Mouse (Mus musculus) MEL (cell line): ENCODE results near the gene Kif5c. TPM values are rescaled to one million over a fixed set of nuclear protein-coding genes. Genes with fewer than 3 reads are reported as not detected.

Experiments
- DNase-seq: peaks from one replicate; pipeline ENCODE4 v3.0.0; 2011; ENCODE audit warnings: low read depth, low spot score
- H3K27ac ChIP-seq: 2 replicates; pipeline ENCODE4 v1.5.1; 2012; ENCODE audit warnings: low read depth, mild to moderate bottlenecking, control low read depth, low read length, moderate library complexity; ENCODE audit not compliant: control insufficient read depth
- H3K27me3 ChIP-seq, 2 experiments: fragments of 150-350 bp in 1 of 2; sonication (generic) in 1 of 2; 2 replicates each; pipeline ENCODE4 v1.6.1; 2012; ENCODE audit warnings: low read length in 2 of 2, mild to moderate bottlenecking in 2 of 2, improper control_type of control experiment in 1 of 2, moderate library complexity in 1 of 2; ENCODE audit not compliant: insufficient read depth in 2 of 2, control insufficient read depth in 1 of 2
- H3K36me3 ChIP-seq, 2 experiments: 2 replicates each; pipeline ENCODE4 v1.6.1; 2012 to 2014; ENCODE audit warnings: low read length in 2 of 2, improper control_type of control experiment in 1 of 2, inconsistent platforms in 1 of 2, mild to moderate bottlenecking in 1 of 2; ENCODE audit not compliant: insufficient read depth in 2 of 2, control insufficient read depth in 1 of 2
- H3K4me1 ChIP-seq, 2 experiments: fragments of 150-350 bp in 1 of 2; sonication (generic) in 1 of 2; 2 replicates each; pipeline ENCODE4 v1.6.1; 2012; ENCODE audit warnings: low read length in 2 of 2, improper control_type of control experiment in 1 of 2, mild to moderate bottlenecking in 1 of 2; ENCODE audit not compliant: insufficient read depth in 2 of 2, control insufficient read depth in 1 of 2
- H3K4me3 ChIP-seq, 2 experiments: fragments of 150-350 bp in 1 of 2; sonication (generic) in 1 of 2; 2 replicates each; pipeline ENCODE4 v1.5.1; 2012; ENCODE audit warnings: low read depth in 2 of 2, low read length in 2 of 2, mild to moderate bottlenecking in 2 of 2, moderate library complexity in 2 of 2, control low read depth in 1 of 2, improper control_type of control experiment in 1 of 2; ENCODE audit not compliant: control insufficient read depth in 1 of 2, insufficient read depth in 1 of 2
- H3K79me2 ChIP-seq: 2 replicates; pipeline ENCODE4 v1.6.1; 2012; ENCODE audit warnings: mild to moderate bottlenecking, low read length, moderate library complexity; ENCODE audit not compliant: control insufficient read depth, poor library complexity, insufficient read depth
- H3K9ac ChIP-seq: 2 replicates; pipeline ENCODE4 v1.6.1; 2012; ENCODE audit warnings: low read depth, mild to moderate bottlenecking, control low read depth, low read length, moderate library complexity; ENCODE audit not compliant: control insufficient read depth, poor library complexity, severe bottlenecking
- H3K9me3 ChIP-seq: fragments of 150-350 bp; sonication (generic); replicated peaks from 2 replicates; pipeline ENCODE4 v1.6.1; 2012; ENCODE audit warnings: mild to moderate bottlenecking, low read length, improper control_type of control experiment, moderate library complexity; ENCODE audit not compliant: insufficient read depth
- BHLHE40 ChIP-seq: IDR thresholded peaks from 2 replicates; pipeline ENCODE4 v1.6.1; 2012; ENCODE audit warnings: low read depth, mild to moderate bottlenecking, inconsistent platforms, low read length, improper control_type of control experiment, borderline replicate concordance
- CHD1 ChIP-seq: IDR thresholded peaks from 2 replicates; pipeline ENCODE4 v1.6.1; 2012; ENCODE audit warnings: low read depth, mild to moderate bottlenecking, inconsistent platforms, low read length, improper control_type of control experiment
- ETS1 ChIP-seq: IDR thresholded peaks from 2 replicates; pipeline ENCODE4 v1.6.1; 2012; ENCODE audit warnings: low read depth, mild to moderate bottlenecking, inconsistent platforms, low read length, improper control_type of control experiment, moderate library complexity
- GABPA ChIP-seq: IDR thresholded peaks from 2 replicates; pipeline ENCODE4 v1.6.1; 2012; ENCODE audit warnings: low read depth, mild to moderate bottlenecking, inconsistent platforms, low read length, improper control_type of control experiment, moderate library complexity
- GATA1 ChIP-seq: IDR thresholded peaks from 2 replicates; pipeline ENCODE4 v1.6.1; 2011; ENCODE audit warnings: low read depth, low read length, improper control_type of control experiment
- KAT2A ChIP-seq: conservative IDR thresholded peaks from 2 replicates; pipeline ENCODE4 v1.6.1; 2012; ENCODE audit warnings: low read depth, low read length, improper control_type of control experiment, inconsistent platforms
- MAFK ChIP-seq: IDR thresholded peaks from 2 replicates; pipeline ENCODE4 v1.6.1; 2011; ENCODE audit warnings: low read depth, mild to moderate bottlenecking, low read length, improper control_type of control experiment, borderline replicate concordance
- MAX ChIP-seq: IDR thresholded peaks from 2 replicates; pipeline ENCODE4 v1.6.1; 2011; ENCODE audit warnings: low read length, improper control_type of control experiment
- MAZ ChIP-seq: IDR thresholded peaks from 2 replicates; pipeline ENCODE4 v1.6.1; 2012; ENCODE audit warnings: low read depth, mild to moderate bottlenecking, inconsistent platforms, low read length, improper control_type of control experiment
- MEF2A ChIP-seq: IDR thresholded peaks from 2 replicates; pipeline ENCODE4 v1.6.1; 2014; ENCODE audit warnings: low read depth, mild to moderate bottlenecking, inconsistent platforms, low read length, improper control_type of control experiment; ENCODE audit not compliant: poor library complexity, insufficient replicate concordance, severe bottlenecking; ENCODE audit errors: extremely low read depth
- MXI1 ChIP-seq: IDR thresholded peaks from 2 replicates; pipeline ENCODE4 v1.6.1; 2011; ENCODE audit warnings: mild to moderate bottlenecking, low read depth, low read length, improper control_type of control experiment
- MYB ChIP-seq: IDR thresholded peaks from 2 replicates; pipeline ENCODE4 v1.6.1; 2011; ENCODE audit warnings: mild to moderate bottlenecking, low read depth, low read length, improper control_type of control experiment
- MYC ChIP-seq: IDR thresholded peaks from 2 replicates; pipeline ENCODE4 v1.6.1; 2011; ENCODE audit warnings: low read depth, mild to moderate bottlenecking, low read length, improper control_type of control experiment, moderate library complexity
- POLR2A ChIP-seq, 2 experiments: IDR thresholded peaks; 2 replicates each; pipeline ENCODE4 v1.6.1; 2011 to 2012; ENCODE audit warnings: low read length in 2 of 2, mild to moderate bottlenecking in 2 of 2, control low read depth in 1 of 2, improper control_type of control experiment in 1 of 2, low read depth in 1 of 2, moderate library complexity in 1 of 2; ENCODE audit not compliant: control insufficient read depth in 1 of 2, insufficient read depth in 1 of 2, poor library complexity in 1 of 2
- TCF12 ChIP-seq: IDR thresholded peaks from 2 replicates; pipeline ENCODE4 v1.6.1; 2014; ENCODE audit warnings: low read depth, mild to moderate bottlenecking, inconsistent platforms, low read length, improper control_type of control experiment, moderate library complexity
- ZC3H11A ChIP-seq: IDR thresholded peaks from 2 replicates; pipeline ENCODE4 v1.6.1; 2012; ENCODE audit warnings: low read depth, mild to moderate bottlenecking, inconsistent platforms, low read length, improper control_type of control experiment
- ZNF384 ChIP-seq: IDR thresholded peaks from 2 replicates; pipeline ENCODE4 v1.6.1; 2012; ENCODE audit warnings: low read depth, mild to moderate bottlenecking, inconsistent platforms, low read length, improper control_type of control experiment
- polyA plus RNA-seq, 2 experiments: library from polyadenylated mRNA; stranded (reverse) in 1 of 2; unstranded in 1 of 2; fragments of >175 nt in 1 of 2; fragments of >200 nt in 1 of 2; gene quantifications; 2 replicates each; pipeline versions ENCODE4 v1.2.1 to v1.2.4; 2012; ENCODE audit warnings: low replicate concordance in 2 of 2, low read depth in 1 of 2; ENCODE audit not compliant: insufficient read length in 2 of 2, insufficient read depth in 1 of 2, missing spikeins in 1 of 2
- total RNA-seq: library from RNA; depleted of rRNA; stranded (reverse); fragments of 300-350 nt; gene quantifications from 2 replicates; pipeline ENCODE4 v1.2.3, GENCODE M21; 2012

Kif5c gene
- total and polyA plus RNA-seq, 3 experiments: 0.26 to 0.39 TPM; not detected in 1

DNA sequence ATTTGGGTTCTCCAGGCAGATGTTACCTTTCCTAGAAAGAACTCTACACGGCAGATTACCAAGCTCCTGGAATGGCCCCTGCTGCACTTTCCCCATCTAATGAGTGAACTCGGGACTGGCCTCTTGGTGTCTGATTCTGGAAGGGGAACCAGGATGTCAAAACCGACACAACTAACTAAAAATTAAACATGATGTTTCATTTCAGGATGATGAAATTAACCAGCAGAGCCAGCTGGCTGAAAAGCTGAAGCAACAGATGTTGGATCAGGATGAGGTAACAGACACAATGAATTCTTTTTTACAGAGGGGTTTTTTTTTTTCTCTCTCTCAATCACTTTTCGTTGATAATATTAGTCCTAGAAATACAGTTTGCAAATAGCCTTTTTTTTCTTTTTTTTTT lies 108.6 kb downstream of the Kif5c start:
- H3K9ac ChIP-seq: peak overlapping the region; percentile 39
- no peaks in the 10 kb centered on the region for H3K27me3 ChIP-seq
- no peak for DNase-seq
- TF ChIP-seq CHD1 (0 out of 2 replicates have a peak, but pooled peaks have one; percentile 75), ETS1 (peak; percentile 91), BHLHE40 (no peak), GABPA (no peak)
- TF ChIP-seq, all 39 proteins: peak for 2
- no peak overlapping the region for H3K27ac ChIP-seq
- peaks cover 12 to 27% of the 10 kb centered on the region in 2 experiments for H3K4me1 ChIP-seq
- no peaks in the 10 kb centered on the region for H3K79me2 ChIP-seq
- peak overlapping the region; percentile 58 to 75 for H3K4me3 ChIP-seq
- peaks cover 0 to 16% of the 10 kb centered on the region in 2 experiments; a peak in 2 of 4 replicates for H3K36me3 ChIP-seq
- H3K9me3 ChIP-seq: no peaks in the 10 kb centered on the region

- Histone ChIP-seq H3K9ac (peak overlapping the region; percentile 54), H3K4me3 (peak overlapping the region; percentile 61 to 75)
- peak; percentile 85 for TF ChIP-seq CHD1
- TF ChIP-seq GATA1: no peak
- peak; percentile 24; the same call in 1 of the 2 replicates for TF ChIP-seq MXI1
- TF ChIP-seq POLR2A (IDR thresholded peaks at IDR 0.05; ENCODE audit: control insufficient read depth in 1 of 2, insufficient read depth in 1 of 2, low read depth in 1 of 2, low read length in 2 of 2, poor library complexity in 1 of 2): no peak
- TF ChIP-seq MYB: no peak
- TF ChIP-seq, all 39 proteins: peak for 2
- no peaks in the 10 kb centered on the region for H3K79me2 ChIP-seq
- no peaks in the 10 kb centered on the region for H3K27me3 ChIP-seq
- peak overlapping the region; percentile 33; the same call in 1 of the 2 replicates for H3K27ac ChIP-seq
- peaks cover 0 to 11% of the 10 kb centered on the region in 2 experiments; a peak in 2 of 4 replicates for H3K36me3 ChIP-seq
- H3K9me3 ChIP-seq: no peaks in the 10 kb centered on the region
- H3K4me1 ChIP-seq: peaks cover 4 to 15% of the 10 kb centered on the region in 2 experiments; a peak in 3 of 4 replicates
- DNase-seq: peak; percentile 55
Measured at GRCm38 (mm10) chr2:49728896-49729610, 110.0 kb downstream of the Kif5c start.

DNA sequence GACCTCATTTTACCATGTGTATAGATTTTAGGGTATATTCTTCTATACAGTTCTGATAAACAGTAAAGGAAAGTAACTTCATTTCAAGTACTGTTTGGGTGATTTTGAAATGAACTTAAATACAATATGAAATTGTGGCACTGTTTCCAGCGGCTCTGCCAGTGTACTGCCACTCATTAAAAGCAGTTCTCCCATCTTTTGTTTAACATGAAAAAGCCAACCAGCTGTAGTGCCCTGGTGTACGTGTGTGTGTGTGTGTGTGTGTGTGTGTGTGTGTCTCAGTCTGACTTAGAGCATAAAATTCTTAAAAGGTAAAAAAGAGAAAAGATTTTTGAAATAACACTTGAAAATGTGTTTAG lies 110.5 kb downstream of the Kif5c start:
- Histone ChIP-seq H3K4me3 (peak overlapping the region; percentile 71 to 75), H3K27ac (peak overlapping the region; percentile 93), H3K36me3 (peaks cover 0 to 11% of the 10 kb centered on the region in 2 experiments; a peak in 2 of 4 replicates), H3K9me3 (no peaks in the 10 kb centered on the region), H3K79me2 (no peaks in the 10 kb centered on the region), H3K27me3 (no peaks in the 10 kb centered on the region), H3K4me1 (peaks cover 4 to 14% of the 10 kb centered on the region in 2 experiments; a peak in 3 of 4 replicates), H3K9ac (peak overlapping the region; percentile 69)
- DNase-seq: no peak
- TF ChIP-seq TCF12 (no peak), ETS1 (no peak), MXI1 (0 out of 2 replicates have a peak, but pooled peaks have one; percentile 47), MAZ (no peak), MAX (no peak), MAFK (no peak), MYC (no peak), KAT2A (no peak), MEF2A (no peak), ZNF384 (no peak), CHD1 (peak; percentile 92), ZC3H11A (no peak)
